Mouse (Mus musculus): ENCODE measurements at regions not wholly inside any gene's neighbourhood (a gene's known extent, or its start where the extent isn't known, plus 50 kb on each side); places are given as distances from the start of the nearest gene placed in this dataset.

DNA sequence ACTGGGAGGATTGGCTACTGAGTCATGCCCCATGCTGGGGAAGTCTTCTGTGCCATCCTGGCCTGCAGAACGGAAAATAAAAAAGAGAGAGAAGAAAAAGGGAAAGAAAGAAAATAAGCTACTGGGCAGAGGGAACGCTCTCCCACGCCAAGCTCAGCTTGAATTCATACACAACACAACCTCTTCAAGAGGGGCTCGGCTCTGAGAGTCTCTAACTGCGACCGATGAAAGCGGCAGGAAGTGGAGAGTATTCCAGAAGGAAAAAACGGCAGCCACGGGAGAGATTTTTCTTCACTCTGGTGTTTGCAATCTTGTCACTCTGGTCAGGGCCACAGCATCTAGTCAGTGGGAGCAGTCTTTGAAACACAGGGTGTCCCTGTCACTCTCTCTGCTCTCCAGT is 358.6 kb downstream of the Sox9 start:
- H3K36me3 ChIP-seq (ENCODE audit: control insufficient read depth, insufficient read depth, low read length) = no peaks in the 10 kb centered on the region
- H3K4me1 ChIP-seq (ENCODE audit: control insufficient read depth, insufficient read depth, low read length) = peaks cover 19% of the 10 kb centered on the region
- H3K4me3 ChIP-seq (ENCODE audit: insufficient read depth, low read depth, low read length) = no peak overlapping the region
- no peak overlapping the region for H3K9ac ChIP-seq (ENCODE audit: low read depth, low read length)
- H3K79me2 ChIP-seq (ENCODE audit: control insufficient read depth, insufficient read depth, low read length) = no peaks in the 10 kb centered on the region
- no peak for DNase-seq (ENCODE audit: extremely low read depth, low read depth, low spot score)
- no peak overlapping the region for H3K27ac ChIP-seq (replicated peaks; ENCODE audit: insufficient read depth, low read depth, low read length)
- no peaks in the 10 kb centered on the region for H3K27me3 ChIP-seq (ENCODE audit: control insufficient read depth, insufficient read depth, low read length)
- WGBS = 86% methylated on average over 9 of the region's 9 CpGs
- TF ChIP-seq CTCF (IDR thresholded peaks at IDR 0.05; ENCODE audit: low read depth, low read length) = no peak
- TF ChIP-seq POLR2A (IDR thresholded peaks at IDR 0.05; ENCODE audit: extremely low read depth, insufficient read depth, low read length) = no peak

DNA sequence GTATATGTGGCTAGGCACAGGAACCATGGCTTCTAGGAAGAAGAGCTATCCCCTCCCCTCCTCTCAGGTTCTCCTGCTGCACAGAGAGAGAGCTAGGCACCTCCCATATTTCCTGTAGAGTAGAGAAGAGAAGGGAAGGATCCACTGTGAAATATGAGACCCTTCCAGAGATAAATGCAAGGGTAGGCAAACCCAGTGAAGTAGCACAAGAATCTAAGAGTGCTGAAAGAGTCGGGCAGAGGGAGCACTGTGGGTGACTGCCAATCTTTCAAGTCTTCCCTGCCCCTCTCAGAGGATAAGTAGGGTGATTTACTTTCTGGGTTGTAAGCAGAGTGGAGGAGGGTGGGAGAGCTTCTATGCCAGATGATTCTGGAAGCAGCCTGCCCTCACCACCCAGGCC is 360.8 kb downstream of the Sox9 start:
- no peak overlapping the region for H3K4me3 ChIP-seq (ENCODE audit: insufficient read depth, low read depth, low read length)

GRCm38 (mm10) chr11:113143839-113144627 is 362.0 kb downstream of the Sox9 start:
- WGBS = 29% methylated on average over 14 of the region's 14 CpGs

More for the DNA sequence above, 360.8 kb downstream of the Sox9 start:
- no peak overlapping the region for H3K9ac ChIP-seq (ENCODE audit: low read depth, low read length)
- TF ChIP-seq CTCF (IDR thresholded peaks at IDR 0.05; ENCODE audit: low read depth, low read length) (no peak), POLR2A (IDR thresholded peaks at IDR 0.05; ENCODE audit: extremely low read depth, insufficient read depth, low read length) (no peak)
- H3K4me1 ChIP-seq (ENCODE audit: control insufficient read depth, insufficient read depth, low read length) = peaks cover 26% of the 10 kb centered on the region
- no peak for DNase-seq (ENCODE audit: extremely low read depth, low read depth, low spot score)
- no peaks in the 10 kb centered on the region for H3K27me3 ChIP-seq (ENCODE audit: control insufficient read depth, insufficient read depth, low read length)
- no peaks in the 10 kb centered on the region for H3K36me3 ChIP-seq (ENCODE audit: control insufficient read depth, insufficient read depth, low read length)
- 57% methylated on average over 1 of the region's 1 CpGs for WGBS
- H3K27ac ChIP-seq (replicated peaks; ENCODE audit: insufficient read depth, low read depth, low read length) = no peak overlapping the region
- no peaks in the 10 kb centered on the region for H3K79me2 ChIP-seq (ENCODE audit: control insufficient read depth, insufficient read depth, low read length)

GRCm38 (mm10) chr11:113145721-113146120 is 363.7 kb downstream of the Sox9 start:
- peak; percentile 51 for DNase-seq (ENCODE audit: extremely low read depth, low read depth, low spot score)
- no peak for TF ChIP-seq CTCF (IDR thresholded peaks at IDR 0.05; ENCODE audit: low read depth, low read length)
- no peak for TF ChIP-seq POLR2A (IDR thresholded peaks at IDR 0.05; ENCODE audit: extremely low read depth, insufficient read depth, low read length)
- no peak overlapping the region for H3K27ac ChIP-seq (replicated peaks; ENCODE audit: insufficient read depth, low read depth, low read length)
- peaks cover 24% of the 10 kb centered on the region for H3K4me1 ChIP-seq (ENCODE audit: control insufficient read depth, insufficient read depth, low read length)
- no peaks in the 10 kb centered on the region for H3K27me3 ChIP-seq (ENCODE audit: control insufficient read depth, insufficient read depth, low read length)
- no peak overlapping the region for H3K4me3 ChIP-seq (ENCODE audit: insufficient read depth, low read depth, low read length)
- no peaks in the 10 kb centered on the region for H3K79me2 ChIP-seq (ENCODE audit: control insufficient read depth, insufficient read depth, low read length)
- no peaks in the 10 kb centered on the region for H3K36me3 ChIP-seq (ENCODE audit: control insufficient read depth, insufficient read depth, low read length)
- H3K9ac ChIP-seq (ENCODE audit: low read depth, low read length) = no peak overlapping the region
- 41% methylated on average over 4 of the region's 4 CpGs for WGBS

More at GRCm38 (mm10) chr11:113143839-113144627, 362.0 kb downstream of the Sox9 start:
- Histone ChIP-seq H3K9ac (ENCODE audit: low read depth, low read length) (no peak overlapping the region), H3K4me1 (ENCODE audit: control insufficient read depth, insufficient read depth, low read length) (peaks cover 24% of the 10 kb centered on the region), H3K27ac (replicated peaks; ENCODE audit: insufficient read depth, low read depth, low read length) (peak overlapping the region; percentile 16; the same call in 1 of the 2 replicates), H3K36me3 (ENCODE audit: control insufficient read depth, insufficient read depth, low read length) (no peaks in the 10 kb centered on the region), H3K79me2 (ENCODE audit: control insufficient read depth, insufficient read depth, low read length) (no peaks in the 10 kb centered on the region), H3K4me3 (ENCODE audit: insufficient read depth, low read depth, low read length) (no peak overlapping the region), H3K27me3 (ENCODE audit: control insufficient read depth, insufficient read depth, low read length) (no peaks in the 10 kb centered on the region)
- DNase-seq (ENCODE audit: extremely low read depth, low read depth, low spot score) = no peak
- TF ChIP-seq POLR2A (IDR thresholded peaks at IDR 0.05; ENCODE audit: extremely low read depth, insufficient read depth, low read length) (no peak), CTCF (IDR thresholded peaks at IDR 0.05; ENCODE audit: low read depth, low read length) (no peak)

- no peak for DNase-seq (ENCODE audit: extremely low read depth, low read depth, low spot score)
- Histone ChIP-seq H3K79me2 (ENCODE audit: control insufficient read depth, insufficient read depth, low read length) (no peaks in the 10 kb centered on the region), H3K27ac (replicated peaks; ENCODE audit: insufficient read depth, low read depth, low read length) (no peak overlapping the region), H3K27me3 (ENCODE audit: control insufficient read depth, insufficient read depth, low read length) (no peaks in the 10 kb centered on the region), H3K9ac (ENCODE audit: low read depth, low read length) (no peak overlapping the region), H3K4me1 (ENCODE audit: control insufficient read depth, insufficient read depth, low read length) (peaks cover 24% of the 10 kb centered on the region), H3K4me3 (ENCODE audit: insufficient read depth, low read depth, low read length) (no peak overlapping the region), H3K36me3 (ENCODE audit: control insufficient read depth, insufficient read depth, low read length) (no peaks in the 10 kb centered on the region)
- no peak for TF ChIP-seq CTCF (IDR thresholded peaks at IDR 0.05; ENCODE audit: low read depth, low read length)
- no peak for TF ChIP-seq POLR2A (IDR thresholded peaks at IDR 0.05; ENCODE audit: extremely low read depth, insufficient read depth, low read length)
- WGBS = 86% methylated on average over 8 of the region's 8 CpGs
Measured at GRCm38 (mm10) chr11:113146762-113147161, 364.7 kb downstream of the Sox9 start.
